Mouse (Mus musculus) megakaryocyte progenitor cell, adult 5-6 weeks (primary cell): Measurements from ENCODE around the gene Cdh6. TPM values are rescaled to one million over a fixed set of nuclear protein-coding genes. Genes with fewer than 3 reads are reported as not detected.
A peak's percentile ranks its signal among the peaks of the same experiment; 100 is the strongest.

Experiments used
- ATAC-seq: replicated peaks from 2 replicates; pipeline ENCODE4 v1.8.0; 2016; ENCODE audit warnings: mild to moderate bottlenecking, moderate TSS enrichment, inconsistent platforms; ENCODE audit not compliant: poor library complexity
- total RNA-seq, 2 experiments: library from RNA; stranded (forward) in 1 of 2; stranded (reverse) in 1 of 2; fragments of 157-497, 149-512 nt in 1 of 2; fragments of 200-1000 nt in 1 of 2; gene quantifications; 2 replicates each; pipeline versions ENCODE4 v1.2.3 to v1.2.4; 2015 to 2017

Gene Cdh6
- total RNA-seq, 2 experiments from 2014 or later, result not detected

DNA sequence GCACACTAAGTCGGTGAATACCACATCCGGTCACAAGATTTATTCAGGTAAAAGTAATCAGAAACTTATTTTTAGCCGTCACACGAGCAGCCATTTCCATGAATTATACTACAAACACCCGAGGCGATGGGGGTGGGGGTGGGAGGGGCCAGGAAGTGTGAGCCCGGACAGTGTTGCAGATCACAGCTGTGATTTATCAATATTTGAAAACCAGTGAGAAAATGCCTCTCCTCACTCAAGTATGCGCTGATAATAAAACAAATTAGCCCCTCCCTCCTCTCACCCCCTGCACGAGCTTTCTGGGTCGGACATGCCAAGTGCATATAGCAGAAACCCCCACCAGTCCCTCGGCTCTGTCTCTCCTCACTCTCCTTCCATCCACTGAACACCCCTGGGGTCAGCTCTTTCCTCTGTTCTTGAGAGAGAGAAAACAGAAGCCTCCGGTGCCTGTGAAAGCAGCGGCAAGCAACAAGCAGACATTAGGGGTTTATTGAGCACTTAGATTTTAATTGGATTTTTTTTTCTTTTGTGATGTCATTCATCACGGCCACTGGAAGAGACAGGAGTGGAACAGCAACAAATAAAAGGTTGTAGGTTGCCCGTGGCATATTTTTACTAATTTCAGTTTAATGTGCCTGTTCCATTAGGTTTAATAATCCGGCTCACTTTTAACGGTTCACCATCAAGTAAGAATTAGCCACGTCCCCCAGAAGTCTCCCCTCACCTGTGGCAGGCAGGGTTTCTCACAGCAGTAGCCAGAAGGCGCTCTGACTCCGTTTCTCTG, 105.9 kb downstream of the Cdh6 start:
- no peak for ATAC-seq

DNA sequence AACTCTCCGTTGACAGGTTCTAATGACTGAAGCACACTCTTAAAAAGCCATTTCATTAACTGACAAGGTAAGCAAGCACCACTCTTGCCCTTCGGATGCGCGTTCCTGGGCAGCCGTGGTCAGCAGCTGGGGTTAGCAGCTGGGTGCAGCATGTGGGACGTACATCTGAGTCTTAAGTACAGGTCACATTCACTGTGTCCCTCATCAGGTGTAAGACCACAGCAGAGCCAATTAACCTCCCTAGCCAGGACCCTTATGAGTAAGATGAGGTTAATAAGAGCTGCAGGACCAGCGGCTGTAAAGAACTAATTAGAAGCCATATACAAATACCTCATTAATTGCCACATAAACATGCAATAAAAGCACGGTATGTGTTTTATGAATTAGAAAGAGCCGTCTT, 106.7 kb downstream of the Cdh6 start:
- ATAC-seq, result no peak

DNA sequence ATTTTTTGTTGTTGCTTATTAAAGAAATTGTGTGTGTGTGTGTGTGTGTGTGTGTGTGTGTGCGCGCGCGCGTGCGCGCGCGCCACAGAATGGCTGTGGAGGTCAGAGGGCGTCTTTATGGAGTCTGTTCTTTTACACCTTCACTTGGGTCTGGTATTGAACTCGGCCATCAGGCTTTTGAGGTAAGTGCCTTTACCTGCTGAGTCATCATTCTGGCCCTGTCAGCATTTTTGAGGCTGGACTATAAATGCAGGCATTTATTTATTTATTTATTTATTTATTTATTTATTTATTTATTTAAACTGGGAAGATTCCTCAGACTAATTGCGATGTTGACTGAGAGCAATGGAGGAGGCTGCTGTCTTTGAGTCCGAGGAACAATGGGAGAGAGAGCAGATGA, 109.8 kb downstream of the Cdh6 start:
- ATAC-seq, result no peak

DNA sequence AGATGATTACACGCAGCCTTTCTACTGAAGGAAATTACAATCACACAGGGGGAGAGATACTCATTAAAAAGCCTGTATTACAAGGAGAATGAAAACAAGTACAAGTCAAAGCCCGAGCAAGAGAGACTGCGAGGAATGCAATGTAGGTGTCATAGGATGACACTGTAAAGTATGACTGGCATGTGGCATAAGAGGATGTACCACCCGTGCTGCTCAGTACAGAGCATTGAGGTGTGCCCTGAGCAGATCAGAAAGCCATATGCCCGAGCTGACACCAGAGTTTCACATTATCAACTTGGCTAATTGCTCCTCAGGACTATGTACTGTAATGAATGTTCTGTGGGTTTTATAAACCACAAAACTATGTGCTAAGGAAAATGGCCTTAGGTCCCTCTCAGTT, 115.7 kb downstream of the Cdh6 start:
- ATAC-seq, result no peak

DNA sequence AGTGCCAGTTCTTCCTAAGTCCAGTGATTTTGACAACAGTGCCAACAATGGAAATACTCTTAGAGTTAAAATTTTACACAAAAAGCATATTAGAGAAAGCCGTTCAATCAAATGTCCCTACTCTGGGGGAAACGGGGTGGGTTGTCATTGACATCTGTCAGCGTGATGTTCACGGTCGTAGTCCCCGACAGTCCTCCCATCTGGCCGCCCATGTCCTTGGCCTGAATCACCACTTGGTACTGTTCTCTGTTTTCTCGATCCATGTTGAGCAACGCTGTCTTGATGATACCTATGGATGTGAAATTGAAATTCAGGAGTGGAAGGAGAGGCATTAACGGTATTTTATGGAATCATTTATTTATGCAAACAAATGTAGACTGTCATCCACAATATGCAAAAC, 116.2 kb downstream of the Cdh6 start:
- no peak for ATAC-seq

DNA sequence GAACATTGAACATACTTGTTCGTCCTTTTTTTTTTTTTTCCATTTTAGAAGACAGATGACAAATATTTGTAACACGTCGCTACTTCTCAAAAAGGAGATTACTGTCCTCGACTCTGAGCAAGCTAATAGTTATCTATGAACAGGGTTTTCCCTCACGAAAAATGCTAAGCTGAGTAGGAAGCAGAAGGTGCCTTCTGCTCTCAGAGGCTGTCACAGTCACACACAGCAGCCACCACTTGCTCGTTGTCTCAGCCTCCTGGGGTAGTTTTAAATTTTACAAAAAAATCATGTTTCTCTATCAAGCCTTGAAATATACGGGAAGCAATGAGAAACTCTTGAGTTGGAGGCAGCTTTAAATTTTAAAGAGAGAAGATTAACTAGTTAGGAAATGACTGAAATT, 125.6 kb downstream of the Cdh6 start:
- ATAC-seq, result no peak

DNA sequence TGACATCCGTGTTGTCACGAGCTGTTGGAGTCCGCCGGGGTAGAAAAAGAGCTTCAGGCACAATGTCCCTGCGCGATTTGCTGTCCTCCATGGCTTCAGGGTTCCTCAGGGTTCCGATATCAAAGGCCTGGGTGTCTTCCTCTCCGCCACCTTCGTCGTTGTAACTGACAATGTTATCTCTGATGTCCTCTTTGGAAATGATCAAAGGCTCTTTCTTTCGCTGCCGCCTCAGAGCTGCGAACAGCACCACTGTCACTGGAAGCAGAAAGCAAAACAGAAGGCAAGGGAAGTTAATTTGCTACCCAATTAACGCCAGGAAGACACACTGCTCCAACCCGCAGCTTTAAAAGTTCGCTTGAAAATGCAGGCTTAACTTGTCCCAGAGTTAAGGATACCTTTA, 139.0 kb downstream of the Cdh6 start:
- no peak for ATAC-seq

DNA sequence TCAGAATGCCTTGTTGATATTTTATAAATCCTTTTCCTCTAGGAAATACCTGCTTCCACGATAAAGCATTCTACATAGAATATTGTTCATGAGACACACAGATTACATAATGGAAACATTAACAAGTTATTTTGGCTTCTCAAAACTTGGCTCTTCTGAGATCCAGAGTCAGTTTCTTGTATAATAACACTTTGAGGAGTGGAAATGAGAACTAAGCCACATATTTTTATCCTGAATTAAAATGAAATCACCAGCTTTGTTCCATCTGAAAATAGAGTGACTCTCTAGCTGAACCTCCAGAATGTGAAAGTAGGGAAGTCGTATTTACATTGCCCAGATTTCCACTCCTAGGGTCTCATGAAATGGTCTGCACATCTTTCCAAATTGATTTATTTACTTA, 142.8 kb downstream of the Cdh6 start:
- no peak for ATAC-seq

DNA sequence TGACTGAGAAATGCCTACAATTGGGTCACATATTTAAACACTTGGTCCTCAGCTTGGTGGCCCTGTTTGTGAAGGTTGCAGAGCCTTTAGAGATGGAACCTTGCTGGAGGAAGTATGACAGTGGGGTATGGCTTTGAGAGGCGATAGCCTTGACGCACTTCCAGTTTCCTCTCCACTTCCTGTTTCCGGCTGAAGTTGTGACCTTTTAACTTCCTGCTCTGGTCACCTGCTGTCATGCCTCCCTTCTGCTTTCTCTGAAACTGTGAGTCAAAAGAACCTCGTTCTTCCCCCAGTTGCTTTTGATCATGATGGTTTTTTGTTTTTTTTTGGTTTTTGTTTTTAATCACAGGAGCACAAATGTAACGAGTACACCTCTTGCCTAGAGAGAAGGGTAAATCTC, 146.0 kb downstream of the Cdh6 start:
- ATAC-seq, result peak; percentile 42; the same call in 1 of the 2 replicates

DNA sequence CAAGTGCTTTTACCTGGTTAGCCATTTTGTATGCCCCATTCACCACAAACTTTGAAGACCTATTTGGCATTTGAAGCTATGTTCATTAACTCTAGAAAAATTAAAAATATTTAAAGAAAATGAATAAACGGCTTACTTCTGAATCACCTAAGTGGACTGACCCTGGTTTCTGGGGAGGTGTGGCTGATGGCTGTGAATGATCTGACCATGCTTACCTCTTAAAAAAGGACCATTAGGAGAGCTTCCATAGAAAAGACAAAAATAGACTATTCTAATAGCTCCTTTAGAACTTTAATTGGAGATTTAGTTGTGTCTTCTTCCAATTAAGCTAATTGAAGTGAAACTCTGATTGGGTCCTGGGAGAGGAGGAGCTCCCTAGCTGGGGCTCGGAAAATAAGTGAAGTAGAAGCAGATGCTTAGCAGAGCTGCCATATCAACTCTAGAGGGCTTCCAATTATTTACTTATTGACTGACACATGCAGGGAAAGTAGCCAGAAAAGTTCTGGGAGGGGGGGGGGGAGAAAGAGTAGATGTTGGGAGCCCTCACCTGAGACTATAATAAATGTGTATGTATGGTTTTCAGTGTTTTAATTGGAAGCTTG, 156.6 kb downstream of the Cdh6 start:
- no peak for ATAC-seq

DNA sequence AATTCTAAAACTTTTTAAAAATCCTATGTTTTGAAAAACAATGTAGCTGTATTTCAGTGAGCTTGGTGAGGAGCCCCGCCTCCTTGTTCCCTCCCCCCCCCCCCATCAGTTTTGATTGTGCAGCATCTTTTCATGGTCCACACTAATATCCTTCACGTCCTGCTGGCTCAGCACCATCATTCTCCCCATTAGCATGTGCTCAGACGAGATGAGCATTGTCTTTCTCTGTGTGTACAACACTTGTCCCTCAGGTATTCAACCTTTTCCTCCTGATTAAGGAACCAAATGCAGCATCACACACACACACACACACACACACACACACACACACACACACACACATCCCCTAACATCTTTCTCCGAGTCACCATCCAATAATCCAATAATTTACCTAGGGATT, 164.7 kb downstream of the Cdh6 start:
- ATAC-seq, result no peak

DNA sequence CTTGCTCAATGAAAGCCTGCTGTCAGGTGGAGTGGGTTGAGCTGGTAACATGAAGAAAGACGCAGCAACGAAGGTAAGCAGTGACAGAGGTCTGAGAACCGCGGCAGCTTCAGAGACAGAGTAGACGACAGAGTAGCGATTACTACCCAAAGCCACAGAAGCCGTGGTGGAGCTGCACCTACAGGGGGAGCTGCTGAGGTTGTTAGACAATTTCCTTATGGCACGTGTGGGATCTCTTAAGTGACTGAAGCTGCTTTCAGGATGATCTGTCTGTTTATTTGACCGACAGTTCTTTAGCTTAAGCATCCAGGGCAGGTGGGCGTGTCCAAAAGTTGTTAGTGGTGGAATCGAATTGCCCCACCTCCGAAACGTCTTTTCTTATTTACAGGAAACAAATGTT, 167.5 kb downstream of the Cdh6 start:
- no peak for ATAC-seq

DNA sequence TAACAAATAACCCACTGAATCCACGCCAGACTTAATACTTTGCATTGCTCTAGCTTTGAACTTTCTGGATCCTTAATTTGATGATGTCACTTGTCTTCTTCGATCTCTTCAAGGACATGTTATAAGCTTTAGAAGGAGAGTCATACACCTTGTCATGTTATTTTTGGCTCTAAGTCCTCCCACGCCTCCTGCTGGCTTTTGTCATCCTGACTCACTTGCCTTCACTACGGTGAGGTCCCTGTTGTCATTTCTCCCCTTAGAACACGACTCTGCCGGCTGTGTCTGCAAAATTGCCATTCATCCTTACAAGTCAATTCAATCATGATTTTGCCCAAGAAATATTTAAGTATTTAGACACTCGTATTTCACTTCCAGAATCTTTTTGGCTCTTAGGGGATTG, 171.9 kb downstream of the Cdh6 start:
- ATAC-seq, result no peak

DNA sequence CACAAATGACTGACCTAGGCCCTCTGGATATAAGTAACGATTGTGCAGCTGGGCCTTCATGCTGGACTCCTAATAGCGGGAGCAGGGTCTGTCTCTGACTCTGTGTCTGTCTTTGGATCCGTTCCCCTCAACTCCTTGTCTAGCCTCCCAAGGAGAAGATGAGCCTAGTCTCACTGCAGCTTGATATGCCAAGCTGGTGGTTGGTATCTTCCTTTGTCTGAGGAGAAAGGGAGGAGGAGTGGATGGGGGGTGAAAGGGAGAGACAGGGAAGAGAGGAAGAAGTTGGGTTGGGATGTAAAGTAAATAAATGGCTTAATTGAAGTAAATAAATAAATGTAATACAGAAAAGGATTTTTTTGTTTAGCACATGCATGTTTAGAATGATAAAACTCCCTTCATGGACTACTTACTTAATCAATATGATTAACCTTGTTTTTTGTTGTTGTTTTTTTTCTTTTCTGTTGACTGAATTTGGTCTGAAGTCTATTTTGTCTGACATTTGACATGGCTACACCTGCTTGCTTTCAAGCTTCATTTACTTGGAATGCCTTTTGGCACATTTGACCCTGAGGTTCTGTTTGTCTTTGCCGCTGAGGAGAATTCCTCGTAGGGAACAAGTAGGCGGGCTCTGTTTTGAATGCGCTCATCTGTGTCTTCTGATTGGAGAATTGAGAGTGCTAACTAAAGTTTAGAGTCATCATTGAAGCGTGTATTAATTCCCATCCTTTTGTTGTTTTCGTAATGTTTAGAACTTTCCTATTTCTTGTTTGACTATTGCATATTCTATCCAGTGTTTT, 178.7 kb downstream of the Cdh6 start:
- ATAC-seq, result no peak
